ENCODE assay signal across 8 mouse cellular contexts in genomic region chr7:45641391-45642040, GRCm38 (mm10). TPM values are rescaled to one million over a fixed set of nuclear protein-coding genes. Genes with fewer than 3 reads are reported as not detected.
DNase-seq lines count a peak whose midpoint lies in the region; ATAC-seq lines count a peak whose summit lies in the region.

No protein-coding gene starts in this region.

- H3K9me3 ChIP-seq in kidney, embryonic 15.5 days (replicated peaks): no peaks in the 10 kb centered on the region
- H3K9me3 ChIP-seq in embryonic facial prominence, embryonic 14.5 days (ENCODE audit: control insufficient read depth, low read length): no peaks in the 10 kb centered on the region
- H3K9me3 ChIP-seq in hindbrain, embryonic 12.5 days (replicated peaks): no peaks in the 10 kb centered on the region

- peak overlapping the region; percentile 76 for H3K4me2 ChIP-seq in kidney, embryonic 15.5 days
- peak overlapping the region; percentile 81 for H3K4me2 ChIP-seq in embryonic facial prominence, embryonic 14.5 days (ENCODE audit: low read depth, low read length)
- peak overlapping the region; percentile 56; the same call in 1 of the 2 replicates for H3K4me2 ChIP-seq in hindbrain, embryonic 12.5 days (replicated peaks)

- peak overlapping the region; percentile 57 for H3K27ac ChIP-seq in kidney, embryonic 15.5 days
- H3K27ac ChIP-seq in embryonic facial prominence, embryonic 14.5 days (replicated peaks; ENCODE audit: low read depth, low read length): peak overlapping the region; percentile 74
- H3K27ac ChIP-seq in hindbrain, embryonic 12.5 days: no peak overlapping the region; the same call in 1 of the 2 replicates

- no peak for DNase-seq in kidney, adult 8-10 months
- peak; percentile 85 for DNase-seq in embryonic facial prominence, embryonic 14.5 days (ENCODE audit: low spot score)
- peak; percentile 68 for DNase-seq in lung, postnatal 10 days
- no peak for DNase-seq in natural killer cell, adult 2 months (ENCODE audit: low spot score in 2 of 2)
- no peak for DNase-seq in right cerebral cortex, postnatal 36 days (ENCODE audit: low spot score in 2 of 2)
- DNase-seq in retina, embryonic 14.5 days (ENCODE audit: low spot score): no peak

- peak overlapping the region; percentile 47 for H3K4me3 ChIP-seq in kidney, embryonic 15.5 days (replicated peaks)
- H3K4me3 ChIP-seq in embryonic facial prominence, embryonic 14.5 days (ENCODE audit: low read depth, low read length): peak overlapping the region; percentile 43
- H3K4me3 ChIP-seq in hindbrain, embryonic 12.5 days: no peak overlapping the region

- 41% methylated on average over 17 of the region's 17 CpGs for WGBS in kidney, embryonic 15.5 days
- WGBS in embryonic facial prominence, embryonic 14.5 days: 51% methylated on average over 16 of the region's 17 CpGs
- WGBS in hindbrain, embryonic 12.5 days: 72% methylated on average over 17 of the region's 17 CpGs

- no peak for ATAC-seq in kidney, embryonic 15.5 days (replicated peaks; ENCODE audit: low FRiP score)
- 0 out of 2 replicates have a peak, but pooled peaks have one; percentile 1 for ATAC-seq in embryonic facial prominence, embryonic 14.5 days (ENCODE audit: low read depth)
- ATAC-seq in hindbrain, embryonic 12.5 days (ENCODE audit: low FRiP score): no peak

- no peaks in the 10 kb centered on the region for H3K27me3 ChIP-seq in kidney, embryonic 15.5 days
- no peaks in the 10 kb centered on the region for H3K27me3 ChIP-seq in embryonic facial prominence, embryonic 14.5 days (replicated peaks; ENCODE audit: control insufficient read depth, insufficient read depth, low read length)
- no peaks in the 10 kb centered on the region for H3K27me3 ChIP-seq in hindbrain, embryonic 12.5 days

- H3K9ac ChIP-seq in kidney, embryonic 15.5 days: no peak overlapping the region
- peak overlapping the region; percentile 48 for H3K9ac ChIP-seq in embryonic facial prominence, embryonic 14.5 days (ENCODE audit: low read depth, low read length)
- no peak overlapping the region for H3K9ac ChIP-seq in hindbrain, embryonic 12.5 days

- peaks cover 72% of the 10 kb centered on the region for H3K4me1 ChIP-seq in kidney, embryonic 15.5 days
- H3K4me1 ChIP-seq in embryonic facial prominence, embryonic 14.5 days (ENCODE audit: control insufficient read depth, insufficient read depth, low read length): peaks cover 41% of the 10 kb centered on the region
- H3K4me1 ChIP-seq in hindbrain, embryonic 12.5 days: peaks cover 34% of the 10 kb centered on the region

- peaks cover 8% of the 10 kb centered on the region; the same call in 1 of the 2 replicates for H3K36me3 ChIP-seq in kidney, embryonic 15.5 days
- H3K36me3 ChIP-seq in embryonic facial prominence, embryonic 14.5 days (ENCODE audit: control insufficient read depth, insufficient read depth, low read length): peaks cover 5% of the 10 kb centered on the region
- no peaks in the 10 kb centered on the region for H3K36me3 ChIP-seq in hindbrain, embryonic 12.5 days

RNA-seq across cellular contexts. Expression of gene Mamstr, which starts 1.7 kb away (rescaled TPM):
- 7.5 and 9.0 TPM in 2 replicates for polyA plus RNA-seq in kidney, embryonic 15.5 days (2015; fragmentation: Nextera tagmentation; extraction: Ambion mirVana)
- 23.3 and 28.8 TPM in 2 replicates for polyA plus RNA-seq in embryonic facial prominence, embryonic 14.5 days (2014; fragmentation: Nextera tagmentation; extraction: Ambion mirVana)
- 3.7 and 4.8 TPM in 2 replicates for polyA plus RNA-seq in hindbrain, embryonic 12.5 days (2016; fragmentation: Nextera tagmentation; extraction: Ambion mirVana)

RNA-seq across cellular contexts. Expression of gene Rasip1, which starts 14.2 kb away (rescaled TPM):
- 16.1 and 18.0 TPM in 2 replicates for polyA plus RNA-seq in kidney, embryonic 15.5 days (2015; fragmentation: Nextera tagmentation; extraction: Ambion mirVana)
- 10.4 and 11.1 TPM in 2 replicates for polyA plus RNA-seq in embryonic facial prominence, embryonic 14.5 days (2014; fragmentation: Nextera tagmentation; extraction: Ambion mirVana)
- polyA plus RNA-seq in hindbrain, embryonic 12.5 days (2016; fragmentation: Nextera tagmentation; extraction: Ambion mirVana): 15.6 and 16.2 TPM in 2 replicates

RNA-seq across cellular contexts. Expression of gene Izumo1, which starts 19.9 kb away (rescaled TPM):
- polyA plus RNA-seq in kidney, embryonic 15.5 days (2015; fragmentation: Nextera tagmentation; extraction: Ambion mirVana): 0.14 and 0.17 TPM in 2 replicates
- 0.19 and 0.30 TPM in 2 replicates for polyA plus RNA-seq in embryonic facial prominence, embryonic 14.5 days (2014; fragmentation: Nextera tagmentation; extraction: Ambion mirVana)
- 0.18 TPM in 1 of 2 replicates, not detected in the other for polyA plus RNA-seq in hindbrain, embryonic 12.5 days (2016; fragmentation: Nextera tagmentation; extraction: Ambion mirVana)

RNA-seq across cellular contexts. Expression of gene Fut1, which starts 24.4 kb away (rescaled TPM):
- polyA plus RNA-seq in kidney, embryonic 15.5 days (2015; fragmentation: Nextera tagmentation; extraction: Ambion mirVana): 0.06 and 0.21 TPM in 2 replicates
- 1.3 and 2.1 TPM in 2 replicates for polyA plus RNA-seq in embryonic facial prominence, embryonic 14.5 days (2014; fragmentation: Nextera tagmentation; extraction: Ambion mirVana)
- polyA plus RNA-seq in hindbrain, embryonic 12.5 days (2016; fragmentation: Nextera tagmentation; extraction: Ambion mirVana): 0.14 TPM in 1 of 2 replicates, not detected in the other

RNA-seq across cellular contexts. Expression of gene Fut2, which starts 24.7 kb away (rescaled TPM):
- 0.42 and 3.7 TPM in 2 replicates for polyA plus RNA-seq in kidney, embryonic 15.5 days (2015; fragmentation: Nextera tagmentation; extraction: Ambion mirVana)
- 1.9 and 2.2 TPM in 2 replicates for polyA plus RNA-seq in embryonic facial prominence, embryonic 14.5 days (2014; fragmentation: Nextera tagmentation; extraction: Ambion mirVana)
- 0.37 TPM in 1 of 2 replicates, not detected in the other for polyA plus RNA-seq in hindbrain, embryonic 12.5 days (2016; fragmentation: Nextera tagmentation; extraction: Ambion mirVana)

Comparison
In these comparisons a context has a peak if more than half of its experiments do, and no peak if none do; other contexts are left out.
1. DNase-seq: peak in embryonic facial prominence, embryonic 14.5 days (single experiment) and lung, postnatal 10 days (single experiment); none in kidney, adult 8-10 months (0 of 2), natural killer cell, adult 2 months (0 of 2), right cerebral cortex, postnatal 36 days (0 of 2) and retina, embryonic 14.5 days (single experiment).
2. Peak in every context shown above with its lines, with median percentiles within 50 percentile points of each other: H3K4me2 ChIP-seq.